Mouse (Mus musculus) urinary bladder, postnatal 4 days (tissue): Measurements from ENCODE around the gene R3hdml.

Source experiments
- DNase-seq, 2 experiments: peaks; one replicate each; pipeline ENCODE4 v3.0.0; 2021 to 2022; ENCODE audit warnings: low spot score in 2 of 2

Gene R3hdml

DNA sequence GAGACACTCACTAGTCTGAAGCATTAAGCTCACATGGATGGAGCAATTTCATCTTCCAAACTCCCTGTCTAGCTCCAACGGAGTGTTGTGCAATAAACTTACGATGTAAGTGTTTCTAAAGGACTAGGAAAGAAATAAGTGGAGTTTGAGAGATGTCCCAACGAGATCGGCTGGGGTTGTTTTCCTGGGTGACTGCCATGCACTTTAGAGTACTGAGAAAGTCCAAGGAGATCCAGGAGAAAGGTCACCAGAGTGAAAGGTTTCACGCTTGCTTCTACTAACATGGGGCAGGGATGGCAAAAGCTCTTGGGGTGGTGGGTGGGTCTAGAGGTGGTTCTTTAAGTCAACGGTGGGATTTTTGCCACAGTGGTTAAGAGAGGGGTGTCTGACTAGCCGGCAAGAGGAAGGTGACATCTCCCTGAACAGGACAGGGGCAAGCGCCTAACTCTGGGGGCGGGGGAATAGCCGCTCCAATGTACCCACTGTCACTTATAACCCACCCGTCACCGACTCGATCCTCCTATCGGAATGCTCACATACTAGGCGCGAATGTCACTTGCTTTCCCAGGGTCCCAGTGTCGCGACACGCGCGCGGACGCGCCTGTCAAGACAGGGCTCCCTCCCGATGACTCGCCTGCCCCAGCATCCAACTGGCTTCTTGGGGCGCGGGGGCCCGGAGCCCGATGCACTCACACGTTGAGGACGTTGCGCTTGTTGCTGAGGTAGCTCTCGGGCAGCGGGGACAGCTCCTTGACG lies 20.2 kb upstream of the R3hdml start:
- no peak for DNase-seq

DNA sequence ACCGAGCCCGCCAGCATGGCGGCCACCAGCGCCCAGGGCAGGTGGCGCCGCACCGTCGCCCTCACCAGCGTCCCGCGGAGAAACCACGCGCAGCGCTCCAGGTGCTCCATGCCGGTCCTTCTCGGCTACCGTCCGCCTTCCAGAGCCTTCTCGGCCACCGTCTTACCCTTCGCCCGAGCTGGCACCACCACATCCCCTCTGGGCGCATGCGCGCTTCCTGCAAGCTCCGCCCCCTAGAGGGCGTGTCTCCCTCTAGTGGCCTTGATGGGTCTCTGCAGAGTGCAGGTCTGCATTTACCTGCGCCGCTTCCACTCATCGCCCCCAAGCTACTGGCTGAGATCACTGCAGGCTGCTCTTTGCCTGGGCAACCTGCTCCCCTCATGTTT lies 19.7 kb upstream of the R3hdml start, which contains the start of gene Fitm2:
Gene Fitm2, minus strand, starts transcription at position 164 of the 386 bp plus-strand sequence.
- DNase-seq = peak; percentile 92 to 95

DNA sequence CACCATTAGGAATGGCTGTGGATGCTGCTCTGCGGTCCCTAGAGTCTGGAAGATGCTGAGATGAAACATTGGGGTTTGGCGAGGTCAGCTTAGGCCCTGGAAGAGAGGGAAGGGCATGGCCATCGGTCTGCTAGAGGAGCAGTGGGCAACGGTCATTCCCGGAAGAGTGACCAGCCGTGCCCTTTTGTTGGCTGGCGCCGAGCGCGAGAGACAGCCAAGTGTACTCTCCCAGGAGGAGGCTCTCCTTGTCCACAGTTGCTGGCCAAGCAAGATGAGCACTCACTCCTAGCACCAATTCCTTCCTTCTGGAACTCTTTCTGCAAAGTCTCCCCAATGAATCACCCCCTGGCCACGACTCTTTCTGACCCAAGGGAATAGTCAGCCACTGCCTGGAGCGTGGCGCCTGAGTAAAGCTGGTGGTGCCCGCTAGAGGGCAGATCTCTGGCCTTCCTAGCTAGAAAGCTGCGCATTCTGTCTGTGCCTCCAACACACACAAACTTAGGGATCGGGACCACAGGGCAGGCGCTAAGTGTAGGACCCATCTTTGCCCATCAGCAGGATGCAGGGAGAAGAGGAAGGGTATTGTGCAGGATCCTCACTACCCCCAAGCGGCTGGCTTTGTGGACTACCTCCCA lies 11.8 kb upstream of the R3hdml start:
- no peak for DNase-seq

DNA sequence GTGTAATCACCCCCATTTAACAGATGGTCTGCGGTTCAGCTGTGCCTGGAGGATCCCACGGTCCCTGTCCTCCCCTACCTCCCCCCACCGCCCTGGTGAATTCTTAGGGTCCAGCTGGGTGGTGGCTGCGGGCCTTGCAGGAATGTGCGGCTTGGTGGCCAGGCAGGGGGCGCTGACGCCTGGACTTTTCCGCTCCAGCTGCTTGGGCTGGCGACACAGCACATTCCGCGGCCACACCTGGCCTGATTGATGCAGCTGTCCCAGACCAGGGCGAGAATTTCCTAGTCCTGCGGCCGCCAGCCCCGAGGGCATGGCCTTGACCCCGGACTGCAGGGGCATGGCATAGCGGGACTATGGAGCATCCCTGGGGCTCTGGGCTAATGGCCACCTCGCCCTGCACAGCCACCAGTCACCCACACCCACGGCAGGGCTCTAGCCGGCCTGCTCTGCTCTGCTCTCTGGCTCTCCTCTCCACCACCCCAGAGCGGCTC lies 10.5 kb upstream of the R3hdml start:
- DNase-seq = no peak

DNA sequence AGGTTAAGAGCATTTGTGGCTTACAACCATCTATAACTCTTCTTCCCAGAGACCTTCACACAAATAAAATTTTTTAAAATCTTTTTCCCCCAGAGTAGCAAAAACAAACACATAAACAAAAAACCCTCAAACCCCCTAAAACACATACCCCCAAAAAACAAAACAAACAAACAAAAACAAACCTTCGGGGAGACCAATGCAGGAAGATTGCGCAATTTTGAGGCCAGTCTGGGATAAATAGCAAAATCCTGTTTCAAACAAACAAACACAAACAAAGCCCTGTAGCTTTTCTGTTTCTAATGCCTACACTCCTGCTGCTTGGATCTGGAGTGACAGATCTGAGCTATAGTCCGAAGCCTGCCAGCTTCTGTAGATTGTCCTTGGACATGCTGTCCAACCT lies 4.8 kb upstream of the R3hdml start:
- DNase-seq = no peak

DNA sequence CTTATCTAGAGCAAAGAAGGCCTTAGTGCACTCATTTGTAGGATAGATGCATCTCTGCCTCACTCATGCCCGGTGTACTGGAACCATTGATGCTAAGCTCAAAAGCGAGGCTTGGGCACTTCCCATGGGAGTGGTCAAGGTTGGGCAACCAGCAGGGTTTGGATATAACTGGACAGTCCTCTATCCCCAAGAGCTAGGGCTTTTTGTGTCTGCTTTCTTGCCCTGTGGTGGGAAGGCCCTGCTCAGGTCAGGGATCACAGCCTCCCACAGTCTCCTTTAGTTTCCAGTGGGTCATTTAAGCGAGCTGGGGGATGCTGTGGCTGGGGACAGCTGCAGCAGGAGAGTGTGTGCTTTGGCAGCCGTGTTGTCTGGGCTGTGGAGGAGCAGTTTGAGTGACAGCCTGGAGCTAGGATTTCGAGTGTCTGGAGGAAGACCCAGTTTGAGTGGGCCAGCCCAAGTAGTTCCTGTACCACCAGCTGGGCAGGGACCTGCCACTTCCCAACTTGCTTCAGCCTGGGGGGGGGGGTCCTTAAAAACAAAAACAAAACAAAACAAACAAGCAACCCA lies 2.3 kb upstream of the R3hdml start:
- no peak for DNase-seq

DNA sequence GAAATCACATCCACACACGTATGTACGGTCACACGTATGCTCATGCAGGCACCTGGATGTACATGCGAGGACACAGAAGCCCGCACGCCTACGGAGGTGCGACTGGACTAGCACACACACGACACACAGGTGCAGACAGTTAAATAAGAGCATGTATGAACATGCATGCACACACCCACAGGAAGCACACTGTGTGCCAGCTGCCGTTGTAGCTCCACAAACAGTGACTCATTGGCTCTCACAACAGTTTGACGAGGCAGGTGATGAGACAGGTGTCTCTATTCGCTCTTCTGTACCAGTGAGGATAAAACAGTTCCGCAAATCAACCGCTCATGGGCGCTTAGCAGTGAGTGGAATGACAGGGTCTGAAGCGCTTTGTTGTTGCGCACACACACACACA lies 1.5 kb upstream of the R3hdml start:
- DNase-seq = no peak

DNA sequence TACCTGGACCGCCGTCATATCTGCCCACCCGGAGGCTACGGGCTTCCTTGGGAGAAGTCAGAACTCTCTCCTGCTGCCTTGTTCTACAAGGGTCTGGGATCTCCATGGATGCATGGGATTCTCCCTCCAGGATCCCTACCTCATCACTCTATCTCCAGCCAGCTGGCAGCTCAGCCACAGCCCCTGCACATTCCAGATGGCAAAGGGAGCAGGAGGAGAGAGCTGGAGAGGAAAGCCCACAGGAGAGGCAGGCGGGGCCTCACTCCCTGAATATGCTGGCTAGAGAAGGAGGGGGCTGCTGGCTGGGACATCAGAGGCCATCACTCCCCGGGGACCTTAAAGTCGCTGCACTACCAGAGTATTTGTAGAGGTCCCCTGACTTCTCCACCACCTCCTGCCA lies 767 bp upstream of the R3hdml start:
- DNase-seq = no peak

DNA sequence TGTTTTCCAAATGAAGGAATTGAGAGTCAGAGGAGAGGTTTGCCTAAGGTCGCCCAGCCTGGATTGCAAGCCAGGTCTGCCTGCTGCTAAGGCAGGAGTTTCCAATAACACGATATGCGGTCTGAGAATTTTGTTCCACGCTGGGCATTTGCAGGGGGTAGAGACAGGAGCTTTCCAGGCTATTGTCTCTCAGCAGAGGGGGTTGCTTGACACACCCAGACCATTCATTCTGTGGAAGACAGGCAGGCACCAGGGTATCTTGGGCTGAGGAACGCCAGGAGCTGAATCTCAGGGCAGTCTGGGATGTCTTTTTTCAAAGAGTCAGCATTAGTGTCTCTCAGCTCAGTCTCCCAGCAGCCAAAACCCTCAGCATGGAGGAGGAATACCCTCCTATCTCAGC lies 913 bp downstream of the R3hdml start:
- no peak for DNase-seq

DNA sequence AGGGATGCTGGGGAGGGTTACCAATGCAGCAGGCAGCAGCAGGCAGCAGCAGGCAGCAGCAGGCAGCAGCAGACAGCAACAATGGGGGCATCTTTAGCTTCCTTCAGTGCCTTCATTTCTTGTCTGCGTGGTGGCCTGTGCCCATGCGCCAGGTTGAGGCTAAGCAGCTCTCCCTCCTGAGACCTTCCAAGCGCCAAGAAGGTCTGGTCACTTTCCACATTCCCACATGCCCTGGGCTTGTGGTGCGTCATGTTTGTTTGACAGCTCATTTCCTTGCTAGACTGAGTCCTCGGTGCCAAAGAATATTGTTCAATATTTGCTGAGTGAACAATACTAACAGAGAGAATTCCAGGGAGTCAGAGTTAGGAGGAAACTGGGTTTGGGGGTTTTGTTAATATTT lies 1.9 kb downstream of the R3hdml start:
- no peak for DNase-seq

DNA sequence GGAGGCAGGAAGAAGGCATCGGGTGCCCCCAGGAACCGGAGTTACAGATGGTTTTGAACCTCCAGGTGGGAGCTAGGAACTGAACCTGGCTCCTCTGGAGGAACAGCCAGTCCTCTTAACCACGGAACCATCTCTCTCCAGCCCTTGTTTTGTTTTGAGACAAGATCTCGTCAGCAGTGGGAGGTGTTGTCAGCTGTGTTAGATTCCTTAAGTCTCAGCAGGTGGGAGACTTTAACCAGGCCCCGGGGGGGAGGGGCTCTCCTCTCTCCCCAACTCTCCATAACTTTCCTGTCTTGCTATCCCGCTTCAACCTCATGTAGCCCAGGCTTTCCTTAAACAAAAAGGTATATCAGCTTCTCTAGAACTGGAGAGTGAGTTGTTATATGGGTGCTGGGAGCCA lies 2.3 kb downstream of the R3hdml start:
- no peak for DNase-seq

DNA sequence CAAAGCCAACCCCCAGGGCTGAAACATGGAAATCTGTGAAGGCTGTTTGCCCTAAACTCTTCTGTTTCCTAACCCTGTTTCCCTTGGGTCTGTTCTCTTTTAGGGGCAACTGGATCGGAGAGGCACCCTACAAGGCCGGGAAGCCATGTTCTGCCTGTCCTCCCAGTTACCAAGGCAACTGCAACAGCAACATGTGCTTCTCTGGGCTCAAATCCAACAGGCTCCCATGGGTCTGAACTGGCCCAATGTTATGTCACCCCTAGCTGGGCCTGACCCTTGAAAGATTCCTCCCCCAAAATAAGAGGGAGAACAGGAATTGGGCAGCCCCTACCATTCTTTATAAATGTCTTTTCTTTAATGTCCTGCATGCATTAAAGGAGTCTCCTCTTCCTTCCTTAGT lies 10.1 kb downstream of the R3hdml start:
- DNase-seq = no peak

DNA sequence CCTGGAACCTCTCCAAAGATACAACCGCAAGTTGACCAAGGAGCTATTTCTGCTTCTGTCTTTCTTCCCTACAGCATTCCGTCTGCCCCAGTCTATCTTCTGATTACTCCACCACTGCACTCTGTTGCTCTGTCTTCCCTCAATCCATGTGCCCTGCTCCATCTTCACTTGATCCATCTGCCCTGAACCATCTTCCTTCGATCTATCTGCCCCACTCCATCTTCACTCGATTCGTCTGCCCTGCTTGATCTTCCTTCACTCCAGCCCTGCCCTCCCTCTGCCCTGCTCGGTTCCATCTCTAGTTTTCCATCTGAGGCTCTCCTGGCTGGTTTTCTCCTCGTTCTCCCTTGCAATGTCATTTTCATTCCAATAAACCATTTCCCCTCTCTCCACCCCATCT lies 11.1 kb downstream of the R3hdml start:
- no peak for DNase-seq

DNA sequence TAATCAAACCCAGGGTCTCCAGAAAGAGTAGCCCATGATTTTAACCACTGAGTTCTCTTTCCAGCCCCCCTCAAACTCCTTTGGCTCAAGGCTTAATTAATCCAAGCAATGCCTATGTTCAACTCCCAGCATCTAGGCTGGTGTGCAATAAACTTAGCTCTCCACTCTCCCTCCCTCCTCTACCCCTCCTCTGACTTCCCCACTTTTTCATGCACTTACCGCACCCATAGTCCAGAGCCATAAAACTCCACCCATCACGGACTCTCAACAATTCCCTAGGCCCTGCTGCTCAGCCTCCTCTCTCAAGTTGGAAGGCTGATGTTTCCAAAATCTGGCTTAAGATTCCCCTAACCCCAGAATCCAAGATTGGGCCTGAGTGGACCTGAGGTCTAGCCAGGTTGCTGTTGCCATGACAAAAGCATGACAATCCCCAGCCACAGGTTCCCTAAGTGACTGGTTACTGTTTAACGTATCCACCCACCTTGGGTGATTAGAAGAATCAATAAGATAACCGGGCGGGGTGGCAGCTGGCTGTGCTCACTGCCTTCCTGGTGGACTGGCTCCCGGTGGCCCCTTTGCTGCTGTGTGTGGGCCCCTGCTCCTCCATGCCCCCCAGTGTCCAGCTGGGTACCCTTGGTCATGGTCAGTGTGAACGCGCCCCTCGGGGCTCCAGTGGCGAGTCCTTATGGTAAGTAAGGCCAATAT lies 14.3 kb downstream of the R3hdml start, which contains the start of gene Hnf4a:
Gene Hnf4a, plus strand, starts transcription at position 509 of the 705 bp plus-strand sequence.
- no peak for DNase-seq

DNA sequence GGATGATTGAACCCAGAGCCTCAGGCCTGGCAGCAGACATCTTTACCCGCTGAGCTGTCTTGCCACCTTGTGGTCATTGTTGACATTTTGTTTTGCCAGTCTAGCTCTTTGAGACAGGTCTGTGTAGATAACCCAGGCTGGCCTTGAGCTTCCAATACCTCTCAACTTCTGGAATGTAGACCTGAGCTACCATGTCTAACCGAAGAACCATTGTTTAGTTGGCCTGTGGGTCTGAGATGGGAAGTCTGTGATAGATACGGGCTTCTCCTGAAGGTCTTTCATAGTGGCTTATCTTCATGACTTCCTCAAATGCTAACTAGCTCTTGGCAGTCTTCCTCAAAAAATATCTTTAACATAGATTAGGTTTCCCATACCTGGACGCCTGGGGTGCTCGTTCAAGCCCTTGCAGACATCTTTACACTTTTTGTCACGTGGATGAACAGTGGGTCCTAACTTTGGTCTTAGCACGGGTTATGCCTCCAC lies 33.7 kb downstream of the R3hdml start:
- no peak for DNase-seq

DNA sequence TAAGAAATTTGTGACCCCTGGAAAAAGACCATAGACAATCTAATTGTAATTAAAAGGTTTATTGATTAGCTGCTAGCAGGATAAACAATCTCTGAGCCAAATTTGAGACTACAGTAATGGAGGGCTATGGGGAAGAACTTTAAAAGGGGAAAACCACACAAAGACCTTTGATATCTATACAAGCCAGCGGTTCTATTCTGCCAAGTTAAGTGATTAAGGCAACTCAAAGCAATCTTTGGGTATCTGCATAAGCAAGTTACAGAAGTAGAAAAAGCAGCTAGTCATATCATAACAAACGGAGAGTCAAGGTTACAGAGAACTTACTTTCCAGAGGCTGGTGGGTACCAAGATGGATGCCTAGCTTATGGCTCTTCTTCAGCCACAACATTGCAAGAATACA lies 35.4 kb downstream of the R3hdml start:
- DNase-seq = no peak

DNA sequence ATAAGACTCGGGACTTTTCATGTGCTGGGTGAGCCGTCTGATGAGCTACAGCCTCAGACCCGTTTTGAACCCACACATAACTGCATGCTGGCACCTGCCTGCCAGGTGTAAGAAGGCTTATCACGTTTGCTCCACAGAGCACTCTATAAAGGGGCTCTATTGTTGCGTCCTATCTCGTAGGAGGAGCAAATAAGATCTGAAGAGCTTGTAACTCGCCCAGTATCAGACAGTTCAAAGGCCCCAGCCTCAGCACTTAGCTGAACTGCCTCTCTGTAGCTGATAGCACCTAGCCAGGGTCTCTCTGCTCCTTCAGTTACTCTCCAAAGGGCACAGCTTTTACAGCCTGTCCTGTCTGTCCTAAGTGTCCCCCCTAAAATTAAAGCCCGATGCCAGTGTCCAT lies 38.3 kb downstream of the R3hdml start:
- no peak for DNase-seq

DNA sequence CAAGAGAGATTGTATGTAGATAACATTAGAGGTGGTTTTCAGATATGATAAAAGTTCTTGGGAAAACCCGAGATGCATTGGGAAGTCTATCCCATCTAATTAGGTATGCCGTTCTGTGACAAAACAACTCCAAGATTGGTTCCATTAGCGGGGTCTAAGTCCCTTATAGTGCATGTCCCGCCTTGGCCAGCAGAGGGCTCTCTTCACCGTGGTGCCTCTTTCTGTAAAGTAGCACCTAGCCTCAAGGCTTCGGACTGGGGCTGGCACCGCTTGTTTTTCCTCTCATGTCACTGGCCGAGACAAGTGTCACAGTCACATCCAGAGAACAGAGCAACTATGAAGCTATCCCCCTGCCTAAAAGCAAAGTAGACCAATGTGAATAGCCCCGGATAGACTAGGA lies 39.8 kb downstream of the R3hdml start:
- DNase-seq = peak; percentile 53 to 83

DNA sequence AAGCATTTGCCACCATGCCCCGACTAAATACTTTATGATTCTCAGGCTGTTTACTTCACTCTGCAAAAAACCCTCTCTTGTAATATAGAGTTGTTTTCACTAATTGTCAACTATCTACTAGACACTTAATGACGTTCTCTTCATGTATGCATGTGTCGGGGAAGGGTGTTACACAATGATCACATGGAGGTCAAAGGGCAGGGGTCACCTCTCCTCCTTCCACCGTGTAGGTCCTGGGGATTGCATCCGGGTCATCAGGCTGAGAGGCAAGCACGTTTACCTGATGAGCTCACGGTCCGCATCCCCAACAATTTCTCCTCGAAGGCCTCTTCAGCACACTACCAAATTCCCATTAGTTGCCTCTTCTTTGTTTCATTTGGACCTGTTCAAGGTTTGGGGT lies 41.1 kb downstream of the R3hdml start:
- DNase-seq = no peak

DNA sequence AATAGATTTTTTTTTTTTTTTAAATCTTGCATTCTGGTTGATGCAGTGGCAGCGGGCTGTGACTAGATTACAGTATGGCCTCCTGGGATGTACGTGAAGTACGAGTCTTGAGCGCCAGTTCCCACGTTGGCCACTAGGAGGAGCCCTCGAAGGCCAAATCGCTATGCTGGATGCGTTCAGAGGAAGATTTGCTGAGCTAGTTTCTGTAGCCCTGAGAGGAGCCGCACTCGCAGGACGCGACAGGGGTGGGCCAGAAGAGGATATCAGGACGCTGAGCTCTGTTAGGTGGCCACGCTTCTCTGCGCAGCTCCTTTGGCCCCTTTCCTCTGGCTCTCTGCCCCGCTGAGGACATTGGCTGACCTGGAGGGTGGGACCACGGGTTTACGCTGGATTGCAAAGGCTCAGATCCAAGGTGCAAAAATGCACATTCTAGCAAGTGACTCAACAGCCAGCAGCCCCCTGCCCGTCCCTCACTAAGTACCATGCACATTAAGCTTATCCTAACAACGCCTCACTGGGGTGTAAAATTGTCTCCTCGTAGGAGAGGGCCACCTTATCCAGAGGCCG lies 42.9 kb downstream of the R3hdml start:
- DNase-seq = peak; percentile 76 to 89

DNA sequence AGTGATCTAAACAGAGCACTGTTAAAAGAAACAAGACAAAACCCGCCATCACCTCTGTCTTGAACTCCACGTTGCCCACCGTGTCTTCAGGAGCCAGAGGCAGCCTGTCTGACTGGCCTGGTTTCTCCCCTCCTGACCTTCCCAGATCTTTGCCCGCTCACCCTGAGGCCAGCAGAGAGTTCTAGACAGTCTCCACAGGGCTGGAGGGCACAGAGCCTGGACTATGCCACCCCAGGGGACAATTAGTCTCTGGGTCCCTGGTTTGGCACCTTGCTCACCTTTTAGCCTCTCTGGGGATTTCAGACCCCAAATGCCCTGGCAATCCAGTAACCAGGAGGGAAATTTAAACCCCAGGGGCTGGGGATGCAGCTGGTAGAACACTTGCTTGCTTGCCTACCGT lies 45.3 kb downstream of the R3hdml start:
- no peak for DNase-seq

DNA sequence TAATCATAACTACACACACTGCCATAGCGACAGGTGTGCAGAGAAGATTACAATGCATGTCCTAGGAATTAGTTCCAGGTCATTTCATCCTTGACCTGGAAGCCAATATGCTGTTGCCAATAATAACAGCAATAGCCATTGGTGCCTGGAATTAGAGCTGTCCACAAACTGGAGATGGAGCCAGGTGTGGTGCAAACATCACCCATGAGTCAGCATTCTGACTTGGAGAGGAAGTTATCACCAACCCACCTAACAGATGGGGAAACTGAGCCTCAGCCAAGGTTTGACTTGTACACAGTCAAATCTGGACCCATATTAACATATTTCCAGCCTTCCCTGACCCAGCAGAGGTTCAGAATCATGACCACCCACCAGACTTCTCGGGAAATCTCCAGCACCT lies 46.3 kb downstream of the R3hdml start:
- DNase-seq = no peak
